Mouse (Mus musculus) C2C12 (cell line): ENCODE measurements around the gene G0s2. TPM values are rescaled to one million over a fixed set of nuclear protein-coding genes. Genes with fewer than 3 reads are reported as not detected.

Experiments
- H3K27me3 ChIP-seq: one replicate; pipeline ENCODE4 v1.6.1; 2011; ENCODE audit not compliant: control insufficient read depth, insufficient read depth, insufficient read length
- H3K36me3 ChIP-seq: one replicate; pipeline ENCODE4 v1.6.1; 2011; ENCODE audit not compliant: control insufficient read depth, insufficient read depth
- H3K4me3 ChIP-seq: one replicate; pipeline ENCODE4 v1.5.1; 2011; ENCODE audit warnings: mild to moderate bottlenecking, control low read depth; ENCODE audit not compliant: poor library complexity, insufficient read depth, severe bottlenecking
- H3K79me2 ChIP-seq: one replicate; pipeline ENCODE4 v1.6.1; 2011; ENCODE audit not compliant: control insufficient read depth, insufficient read depth
- H3K79me3 ChIP-seq: one replicate; pipeline ENCODE4 v1.6.1; 2011; ENCODE audit warnings: low read depth, control low read depth
- H3ac ChIP-seq: one replicate; pipeline ENCODE3; 2011; ENCODE audit warnings: low read depth; ENCODE audit not compliant: control insufficient read depth, insufficient read length
- CEBPB ChIP-seq: IDR thresholded peaks from one replicate; pipeline ENCODE4 v1.6.1; 2011; ENCODE audit warnings: low read depth, mild to moderate bottlenecking, control low read depth, moderate library complexity
- CTCF ChIP-seq: IDR thresholded peaks from one replicate; pipeline ENCODE4 v1.5.1; 2011; ENCODE audit not compliant: control insufficient read depth, insufficient read depth, insufficient read length
- FOSL1 ChIP-seq: IDR thresholded peaks from one replicate; pipeline ENCODE4 v1.8.0; 2011; ENCODE audit warnings: mild to moderate bottlenecking, low read length; ENCODE audit not compliant: poor library complexity, insufficient read depth, severe bottlenecking
- MAX ChIP-seq: IDR thresholded peaks from one replicate; pipeline ENCODE4 v1.6.1; 2011; ENCODE audit warnings: mild to moderate bottlenecking, control low read depth
- MYOD1 ChIP-seq: IDR thresholded peaks from one replicate; pipeline ENCODE4 v1.6.1; 2011; ENCODE audit warnings: low read depth; ENCODE audit not compliant: control insufficient read depth, insufficient read length
- MYOG ChIP-seq: IDR thresholded peaks from one replicate; pipeline ENCODE4 v1.6.1; 2011; ENCODE audit not compliant: control insufficient read depth, insufficient read length; ENCODE audit errors: extremely low read depth
- USF1 ChIP-seq: IDR thresholded peaks from one replicate; pipeline ENCODE4 v1.6.1; 2011; ENCODE audit warnings: low read depth, mild to moderate bottlenecking, control low read depth, moderate library complexity
- polyA plus RNA-seq: library from polyadenylated mRNA; unstranded; fragments of >200 nt; fragmentation: generic; extraction: Trizol; gene quantifications from one replicate; pipeline ENCODE4 v1.2.1, GENCODE M21; 2012; ENCODE audit warnings: missing spikeins

G0s2 gene
- polyA plus RNA-seq, 1 experiment, result 66.1 TPM

GRCm38 (mm10) chr1:193234930-193235329, 38.1 kb downstream of the G0s2 start:
- Histone ChIP-seq H3K27me3 (no peaks in the 10 kb centered on the region), H3K36me3 (no peaks in the 10 kb centered on the region), H3K4me3 (no peak overlapping the region), H3K79me3 (no peaks in the 10 kb centered on the region), H3K79me2 (no peaks in the 10 kb centered on the region), H3ac (no peak overlapping the region)
- TF ChIP-seq USF1 (no peak), FOSL1 (no peak), MYOD1 (no peak), MYOG (no peak), CTCF (no peak), MAX (no peak), CEBPB (no peak)

GRCm38 (mm10) chr1:193234130-193234645, 38.8 kb downstream of the G0s2 start:
- Histone ChIP-seq H3K4me3 (no peak overlapping the region), H3K27me3 (no peaks in the 10 kb centered on the region), H3K36me3 (no peaks in the 10 kb centered on the region), H3K79me2 (no peaks in the 10 kb centered on the region), H3K79me3 (no peaks in the 10 kb centered on the region), H3ac (no peak overlapping the region)
- no peak for TF ChIP-seq MYOD1
- TF ChIP-seq CEBPB, result no peak
- TF ChIP-seq USF1, result no peak
- TF ChIP-seq MYOG, result no peak
- no peak for TF ChIP-seq CTCF
- TF ChIP-seq FOSL1, result no peak
- no peak for TF ChIP-seq MAX

- TF ChIP-seq MYOG (no peak), USF1 (no peak), CEBPB (no peak), CTCF (no peak), MYOD1 (no peak), FOSL1 (no peak), MAX (no peak)
- H3ac ChIP-seq, result no peak overlapping the region
- H3K79me3 ChIP-seq, result no peaks in the 10 kb centered on the region
- no peak overlapping the region for H3K4me3 ChIP-seq
- H3K36me3 ChIP-seq, result no peaks in the 10 kb centered on the region
- no peaks in the 10 kb centered on the region for H3K27me3 ChIP-seq
- H3K79me2 ChIP-seq, result no peaks in the 10 kb centered on the region
Observed at GRCm38 (mm10) chr1:193232732-193233131, 40.3 kb downstream of the G0s2 start.

GRCm38 (mm10) chr1:193230935-193231334, 42.1 kb downstream of the G0s2 start:
- TF ChIP-seq FOSL1 (no peak), CEBPB (no peak), MYOG (no peak), CTCF (no peak), MAX (no peak), USF1 (no peak), MYOD1 (no peak)
- Histone ChIP-seq H3ac (no peak overlapping the region), H3K27me3 (no peaks in the 10 kb centered on the region), H3K79me3 (no peaks in the 10 kb centered on the region), H3K4me3 (no peak overlapping the region), H3K79me2 (no peaks in the 10 kb centered on the region), H3K36me3 (no peaks in the 10 kb centered on the region)

- Histone ChIP-seq H3K4me3 (no peak overlapping the region), H3K36me3 (no peaks in the 10 kb centered on the region), H3K79me3 (no peaks in the 10 kb centered on the region), H3K79me2 (no peaks in the 10 kb centered on the region), H3K27me3 (no peaks in the 10 kb centered on the region), H3ac (no peak overlapping the region)
- no peak for TF ChIP-seq MYOG
- no peak for TF ChIP-seq FOSL1
- no peak for TF ChIP-seq CTCF
- TF ChIP-seq MYOD1, result no peak
- no peak for TF ChIP-seq MAX
- TF ChIP-seq USF1, result no peak
- no peak for TF ChIP-seq CEBPB
Observed at GRCm38 (mm10) chr1:193230531-193230930, 42.5 kb downstream of the G0s2 start.

- H3K4me3 ChIP-seq, result no peak overlapping the region
- no peak for TF ChIP-seq MYOG
- no peak for TF ChIP-seq MYOD1
- TF ChIP-seq MAX, result no peak
- TF ChIP-seq CTCF, result no peak
- TF ChIP-seq USF1, result no peak
- no peak for TF ChIP-seq CEBPB
- no peak for TF ChIP-seq FOSL1
- H3K27me3 ChIP-seq, result no peaks in the 10 kb centered on the region
Observed at GRCm38 (mm10) chr1:193229570-193229969, 43.4 kb downstream of the G0s2 start.

More at GRCm38 (mm10) chr1:193229570-193229969, 43.4 kb downstream of the G0s2 start:
- no peak overlapping the region for H3ac ChIP-seq
- H3K79me3 ChIP-seq, result no peaks in the 10 kb centered on the region
- H3K36me3 ChIP-seq, result no peaks in the 10 kb centered on the region
- no peaks in the 10 kb centered on the region for H3K79me2 ChIP-seq
